ENCODE assay signal across 9 mouse cellular contexts in genomic region chr19:4382303-4382702, GRCm38 (mm10). TPM values are rescaled to one million over a fixed set of nuclear protein-coding genes. Genes with fewer than 3 reads are reported as not detected.
DNase-seq lines count a peak whose midpoint lies in the region; ATAC-seq and TF ChIP-seq lines count a peak whose summit lies in the region.
"Not testable (repeated sequence)": the region's sequence is repeated elsewhere in the genome, so short reads cannot be mapped to it uniquely, and the experiment has no call there.
"Had no signal": no experiment of that assay in that cellular context is flagged by ENCODE, and none has a peak within 500 bp of the region (broad histone marks: within the 10 kb centered on the region; RNA-seq: fewer than 3 reads in every experiment).

No protein-coding gene starts in this region.

- H3K9me3 ChIP-seq in forebrain, embryonic 14.5 days (replicated peaks; ENCODE audit: control insufficient read depth, low read length); intestine, postnatal 0 days (ENCODE audit: control insufficient read depth): not testable (repeated sequence)

- H3K27ac ChIP-seq in forebrain, embryonic 14.5 days (ENCODE audit: low read depth, low read length); intestine, postnatal 0 days (ENCODE audit: low read depth, low read length); left cerebral cortex, adult 2 months; thymus, adult 2 months (ENCODE audit: control insufficient read depth, insufficient read depth, low read length): not testable (repeated sequence)

- not testable (repeated sequence) for H3K4me1 ChIP-seq in forebrain, embryonic 14.5 days (ENCODE audit: control insufficient read depth, insufficient read depth, low read length); intestine, postnatal 0 days (replicated peaks; ENCODE audit: control insufficient read depth, insufficient read depth, low read length); thymus, adult 2 months (replicated peaks; ENCODE audit: control insufficient read depth, insufficient read depth, low read length)

- intact Hi-C loops in left cerebral cortex, adult 2 months (cut with DNase I) = not testable (repeated sequence)

- WGBS in forebrain, embryonic 14.5 days = 88% methylated on average over 1 of the region's 1 CpGs
- WGBS in intestine, postnatal 0 days = 74% methylated on average over 1 of the region's 1 CpGs
- 79% methylated on average over 1 of the region's 1 CpGs for WGBS in thymus, adult 2 months

- H3K4me2 ChIP-seq in forebrain, embryonic 14.5 days (ENCODE audit: low read length); intestine, postnatal 0 days (replicated peaks; ENCODE audit: low read depth): not testable (repeated sequence)

- H3K27me3 ChIP-seq in Patski; forebrain, embryonic 14.5 days (replicated peaks; ENCODE audit: control insufficient read depth, insufficient read depth, low read length); intestine, postnatal 0 days (replicated peaks; ENCODE audit: control insufficient read depth, insufficient read depth, low read length); thymus, adult 2 months (ENCODE audit: control insufficient read depth, insufficient read depth, low read length): not testable (repeated sequence)

- not testable (repeated sequence) for H3K4me3 ChIP-seq in forebrain, embryonic 14.5 days (ENCODE audit: low read depth, low read length); intestine, postnatal 0 days (ENCODE audit: low read depth, low read length); left cerebral cortex, adult 2 months; thymus, adult 2 months (ENCODE audit: control insufficient read depth, insufficient read depth, low read length)

- POLR2A ChIA-PET in Patski (lab: Charles Lee) = interaction anchor here (1.7 kb wide), 1 partner anchor 11 kb away, joined by 3 read pairs; no protein-coding TSS in a partner anchor

- not testable (repeated sequence) for ATAC-seq in Patski; forebrain, embryonic 14.5 days; intestine, postnatal 0 days

- CTCF ChIA-PET in Patski (lab: Charles Lee) = interaction anchor here (0.8 to 1.2 kb wide), 2 partner anchors 35 to 48 kb away, joined by 3 read pairs; no protein-coding TSS in a partner anchor

- TF ChIP-seq POLR2A in thymus, adult 2 months (IDR thresholded peaks at IDR 0.05; ENCODE audit: control insufficient read depth, extremely low read depth, insufficient read depth, low read length, poor library complexity) = not testable (repeated sequence)

- H3K36me3 ChIP-seq in forebrain, embryonic 14.5 days (ENCODE audit: control insufficient read depth, insufficient read depth, low read length) = not testable (repeated sequence)
- peaks cover 10% of the 10 kb centered on the region; the same call in 1 of the 2 replicates for H3K36me3 ChIP-seq in intestine, postnatal 0 days (ENCODE audit: control insufficient read depth, insufficient read depth)
- peaks cover 31% of the 10 kb centered on the region for H3K36me3 ChIP-seq in thymus, adult 2 months (ENCODE audit: control insufficient read depth, insufficient read depth, low read length)

- peak; percentile 44 for DNase-seq in 3T3-L1 (ENCODE audit: low read depth, low spot score)
- DNase-seq in Patski (ENCODE audit: low read depth, low spot score); left cerebral cortex, adult 2 months (ENCODE audit: extremely low spot score in 1 of 2, low spot score in 2 of 2): not testable (repeated sequence)
- DNase-seq in forebrain, embryonic 14.5 days (ENCODE audit: low spot score) = peak; percentile 7
- DNase-seq in heart, adult 11 months = peak; percentile 66
- DNase-seq in lung, postnatal 14 days = peak; percentile 2
- peak; percentile 10 for DNase-seq in thymus, adult 2 months

- in situ Hi-C loops in Patski (cut with MboI; ENCODE audit: low pct_unique_long_range_greater_than_20kb) = not testable (repeated sequence)

- TF ChIP-seq CTCF in Patski (IDR thresholded peaks at IDR 0.05) = peak; percentile 42
- TF ChIP-seq CTCF in intestine, postnatal 0 days (IDR thresholded peaks at IDR 0.05; ENCODE audit: low read depth) = peak; percentile 27; the same call in 1 of the 2 replicates
- TF ChIP-seq CTCF in left cerebral cortex, adult 2 months (IDR thresholded peaks at IDR 0.05) = peak; percentile 26; the same call in 1 of the 2 replicates
- TF ChIP-seq CTCF in thymus, adult 2 months (IDR thresholded peaks at IDR 0.05; ENCODE audit: borderline replicate concordance, control insufficient read depth, extremely low read depth, insufficient read depth, low read length, poor library complexity) = not testable (repeated sequence)

- not testable (repeated sequence) for H3K9ac ChIP-seq in forebrain, embryonic 14.5 days (ENCODE audit: low read length); intestine, postnatal 0 days (ENCODE audit: low read depth, low read length)

RNA-seq across cellular contexts. Expression of gene Kdm2a, which starts 15.8 kb away (rescaled TPM):
- polyA plus RNA-seq in Patski (2021) = 79.6 TPM
- 29.2 and 36.3 TPM in 2 replicates for polyA plus RNA-seq in forebrain, embryonic 14.5 days (2014; fragmentation: Nextera tagmentation; extraction: Ambion mirVana)
- 21.0 and 21.2 TPM in 2 replicates for polyA plus RNA-seq in intestine, postnatal 0 days (2015; fragmentation: Nextera tagmentation; extraction: Ambion mirVana)
- total RNA-seq in left cerebral cortex, adult 2 months (2021) = 10 to 100 TPM; 73.2 to 92.3 TPM
- 194 and 210 TPM in 2 replicates for polyA plus RNA-seq in thymus, adult 2 months (2012; rRNA removed)

RNA-seq across cellular contexts. Expression of gene Rhod, which starts 56.9 kb away (rescaled TPM):
- 108 TPM for polyA plus RNA-seq in Patski (2021)
- 6.3 and 8.3 TPM in 2 replicates for polyA plus RNA-seq in forebrain, embryonic 14.5 days (2014; fragmentation: Nextera tagmentation; extraction: Ambion mirVana)
- 54.8 and 60.3 TPM in 2 replicates for polyA plus RNA-seq in intestine, postnatal 0 days (2015; fragmentation: Nextera tagmentation; extraction: Ambion mirVana)
- 1 to 10 TPM in 1 of 2 experiments, under 1 TPM in 1; 0.75 to 1.2 TPM for total RNA-seq in left cerebral cortex, adult 2 months (2021)
- 2.6 and 2.9 TPM in 2 replicates for polyA plus RNA-seq in thymus, adult 2 months (2012; rRNA removed)
- polyA plus RNA-seq: erythroblast, embryonic 14.5 days had no signal
